Mouse (Mus musculus) cerebellum, adult 11 months (tissue): Measurements from ENCODE around the gene Il1b.

Source experiments
- DNase-seq: peaks from one replicate; pipeline ENCODE4 v3.0.0; 2022

The Il1b gene

DNA sequence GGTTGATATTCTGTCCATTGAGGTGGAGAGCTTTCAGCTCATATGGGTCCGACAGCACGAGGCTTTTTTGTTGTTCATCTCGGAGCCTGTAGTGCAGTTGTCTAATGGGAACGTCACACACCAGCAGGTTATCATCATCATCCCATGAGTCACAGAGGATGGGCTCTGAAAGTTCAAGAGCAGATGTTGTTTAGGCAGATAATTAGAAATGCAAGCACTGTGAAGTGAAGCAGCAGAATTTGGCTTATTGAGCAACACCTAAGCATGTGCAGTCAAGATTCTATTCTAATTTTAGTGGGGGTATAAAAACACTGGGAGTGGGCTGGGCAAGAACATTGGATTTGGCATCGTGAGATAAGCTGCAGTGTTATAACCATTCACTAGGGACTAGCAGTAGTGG lies 3.7 kb downstream of the Il1b start:
- no peak for DNase-seq

DNA sequence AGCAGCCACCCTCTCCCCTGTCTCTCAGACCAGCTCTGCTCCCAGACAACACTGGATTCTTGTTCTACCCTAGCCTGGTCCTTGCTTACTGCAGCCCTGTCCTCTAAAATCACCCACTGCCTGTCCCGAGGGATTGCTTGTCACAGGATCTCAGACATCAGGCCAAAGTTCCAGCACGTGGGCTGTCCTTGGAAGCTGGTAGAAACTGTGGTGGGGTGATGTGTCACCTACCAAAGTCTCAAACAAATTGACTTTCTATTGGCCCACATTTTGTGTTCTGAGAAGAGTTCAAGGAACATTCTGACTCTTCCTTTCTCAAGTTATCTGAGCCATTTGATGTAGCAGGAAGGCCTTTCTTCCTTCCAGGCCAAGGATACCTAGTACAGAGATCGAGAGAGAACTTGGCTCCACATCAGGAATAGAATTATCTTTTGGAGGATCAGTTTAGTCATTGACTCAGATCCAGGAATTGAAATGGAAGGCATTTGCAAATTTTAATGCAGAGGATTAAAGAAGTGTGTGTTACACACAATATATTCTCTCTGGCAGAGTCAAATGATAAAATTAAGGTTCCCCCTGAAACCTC lies 9.9 kb downstream of the Il1b start:
- no peak for DNase-seq

DNA sequence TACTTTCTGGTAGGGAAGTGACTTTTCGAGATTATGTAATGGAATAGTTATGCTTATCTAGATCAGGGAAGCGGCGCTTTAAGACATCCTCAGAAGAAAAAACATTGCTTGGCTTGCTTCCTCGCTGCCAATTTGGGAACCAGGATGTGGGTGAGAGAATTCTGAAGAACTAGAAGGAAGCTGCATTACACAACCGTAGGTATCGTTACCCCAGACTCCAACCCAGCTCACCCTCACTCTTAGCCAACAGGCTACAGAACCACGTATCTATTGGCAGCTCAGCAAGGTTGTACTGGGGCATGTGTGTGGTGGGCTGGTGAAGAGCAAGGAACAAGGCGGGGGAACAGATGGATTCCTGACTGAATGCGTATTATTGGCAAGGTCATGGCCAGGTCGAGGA lies 10.7 kb downstream of the Il1b start:
- no peak for DNase-seq

DNA sequence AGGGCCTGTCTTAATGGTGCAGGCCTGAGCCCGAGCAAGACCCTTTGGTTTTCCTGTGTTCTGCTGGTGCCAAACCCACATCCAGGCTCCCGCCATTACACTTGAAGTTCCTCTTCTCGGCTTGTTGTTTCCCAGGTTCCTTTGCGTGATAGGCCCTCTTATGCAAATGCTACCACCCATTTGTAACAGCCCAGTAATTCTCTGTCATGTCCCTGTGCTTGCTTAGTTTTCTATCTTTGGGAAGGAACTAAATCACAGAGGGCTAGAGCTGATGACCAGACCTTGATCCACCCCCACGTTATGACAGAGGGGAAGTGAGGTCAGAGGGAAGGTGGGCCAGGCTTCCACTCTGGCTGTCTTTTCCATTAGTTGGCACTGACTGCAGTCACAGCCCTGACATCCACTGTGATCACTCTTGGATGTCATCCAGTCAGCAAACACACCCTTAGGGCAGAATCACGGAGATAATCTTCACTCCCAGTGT lies 32.8 kb downstream of the Il1b start:
- DNase-seq, result no peak

DNA sequence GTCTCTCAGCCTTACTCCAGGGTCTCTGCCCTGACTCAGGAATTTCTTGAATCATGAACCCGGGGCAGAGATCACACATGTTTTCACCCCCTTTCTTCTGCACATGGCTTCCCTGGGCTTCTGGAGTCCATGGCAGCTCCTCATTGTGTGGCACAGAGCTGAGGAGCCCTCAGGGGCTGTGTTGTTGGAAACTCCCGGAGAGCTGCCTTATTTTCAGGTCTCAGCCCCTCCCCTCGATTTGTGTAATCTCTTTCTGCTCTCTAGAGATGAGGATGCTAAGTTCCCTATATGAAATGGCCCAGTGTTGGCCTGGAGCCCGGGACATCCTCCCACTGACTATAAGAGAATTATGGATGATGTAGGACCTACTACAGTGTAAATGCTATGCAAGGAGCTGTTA lies 37.5 kb downstream of the Il1b start:
- DNase-seq, result no peak

DNA sequence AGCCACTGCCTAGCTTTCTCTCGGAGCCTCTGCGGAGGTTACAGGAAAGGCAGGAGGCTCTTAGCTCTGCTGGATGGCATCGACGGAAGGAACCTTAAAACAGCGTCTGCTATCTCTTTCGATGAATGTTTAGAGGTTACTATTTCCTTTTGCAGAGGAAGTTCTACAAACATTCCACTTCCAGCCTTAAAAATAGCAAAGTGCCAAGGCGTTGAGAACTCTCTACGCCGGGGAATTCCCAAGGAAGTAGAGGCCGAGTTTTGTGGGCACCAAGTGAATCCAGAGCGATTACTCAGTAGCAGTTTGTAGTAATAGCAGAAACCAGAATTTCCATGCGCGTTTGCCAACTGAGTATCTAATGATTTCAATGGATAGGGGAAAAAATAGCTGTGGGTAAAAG lies 40.4 kb downstream of the Il1b start:
- no peak for DNase-seq

DNA sequence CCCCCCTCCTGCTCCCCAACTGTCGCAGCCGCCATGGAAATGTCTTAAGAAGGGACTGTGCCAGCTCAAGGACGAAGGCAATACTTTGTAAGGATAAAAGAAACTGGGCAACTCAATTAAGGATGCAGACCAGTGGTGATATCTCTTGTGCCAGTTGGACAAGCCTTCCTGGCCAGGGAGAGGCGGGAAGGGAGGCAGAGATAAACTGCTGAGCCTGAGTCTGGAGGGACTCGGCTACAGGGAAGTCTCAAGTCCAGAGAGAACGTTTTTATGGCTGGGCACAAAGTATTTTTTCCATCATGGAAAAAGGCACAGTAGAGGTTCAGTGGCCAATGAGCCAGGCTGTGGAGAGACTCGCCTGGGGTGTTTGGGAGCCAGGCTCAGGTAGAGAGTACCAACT lies 40.9 kb downstream of the Il1b start:
- no peak for DNase-seq

DNA sequence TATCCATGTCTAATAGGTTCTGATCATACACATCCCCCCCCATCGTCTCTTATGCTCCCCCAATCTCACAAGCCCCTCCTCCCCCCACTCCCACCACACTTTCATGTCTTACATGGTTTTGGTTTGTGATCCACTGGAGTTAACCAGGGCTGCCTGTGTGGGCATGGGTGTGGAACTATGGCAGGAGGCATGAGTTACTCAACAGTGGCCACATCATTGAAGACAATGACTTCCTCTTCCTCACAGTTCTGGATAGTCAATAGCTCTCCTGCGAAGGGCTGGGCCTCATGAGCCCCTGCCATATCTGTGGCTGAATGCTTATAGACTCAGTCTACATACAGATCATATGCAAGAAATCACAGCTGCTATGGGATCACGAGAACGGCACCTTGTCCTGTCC lies 42.7 kb downstream of the Il1b start:
- no peak for DNase-seq

DNA sequence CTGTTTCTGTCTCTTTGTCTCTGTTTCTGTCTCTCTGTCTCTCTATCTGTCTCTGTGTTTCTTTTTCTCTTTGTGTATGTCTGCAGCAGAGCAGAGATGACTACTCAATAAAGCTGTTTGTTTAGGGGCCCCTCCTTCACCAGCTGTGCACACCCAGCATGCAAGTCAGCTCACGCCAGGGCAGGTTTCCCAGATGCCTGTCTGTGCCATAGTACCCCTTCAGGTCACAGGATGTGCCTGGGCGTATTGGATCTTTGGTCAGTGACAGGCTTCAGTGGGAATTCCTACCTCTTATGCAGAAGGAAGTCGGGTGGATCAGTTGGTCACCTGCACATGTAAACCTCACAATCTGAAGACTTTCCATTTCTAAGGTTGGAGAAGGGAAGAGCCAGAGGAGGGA lies 46.7 kb downstream of the Il1b start:
- DNase-seq, result no peak

DNA sequence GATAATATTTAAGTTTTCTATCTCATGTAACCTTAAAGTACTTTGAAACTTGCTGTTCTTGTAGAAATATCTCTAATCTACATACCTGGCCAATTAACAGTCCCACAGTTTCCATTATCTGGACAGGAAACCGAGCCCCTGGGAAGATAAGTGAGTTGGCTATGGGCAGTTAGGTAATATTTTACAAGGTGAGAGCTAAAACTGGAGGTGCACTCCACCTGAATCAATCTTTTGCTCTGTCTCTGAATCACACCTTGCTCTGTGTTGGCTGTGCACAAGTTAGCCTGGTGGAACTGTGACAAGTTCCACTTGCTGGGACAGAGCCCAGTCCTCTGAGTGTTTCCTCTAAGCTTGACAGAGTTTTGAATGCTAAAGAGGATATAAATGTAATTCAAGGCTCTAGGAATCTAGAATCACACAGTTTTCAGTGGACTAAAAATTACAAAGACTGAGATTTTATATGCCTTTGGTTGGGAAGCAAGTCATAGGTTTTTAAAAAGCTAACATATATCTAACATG lies 48.8 kb downstream of the Il1b start:
- no peak for DNase-seq

DNA sequence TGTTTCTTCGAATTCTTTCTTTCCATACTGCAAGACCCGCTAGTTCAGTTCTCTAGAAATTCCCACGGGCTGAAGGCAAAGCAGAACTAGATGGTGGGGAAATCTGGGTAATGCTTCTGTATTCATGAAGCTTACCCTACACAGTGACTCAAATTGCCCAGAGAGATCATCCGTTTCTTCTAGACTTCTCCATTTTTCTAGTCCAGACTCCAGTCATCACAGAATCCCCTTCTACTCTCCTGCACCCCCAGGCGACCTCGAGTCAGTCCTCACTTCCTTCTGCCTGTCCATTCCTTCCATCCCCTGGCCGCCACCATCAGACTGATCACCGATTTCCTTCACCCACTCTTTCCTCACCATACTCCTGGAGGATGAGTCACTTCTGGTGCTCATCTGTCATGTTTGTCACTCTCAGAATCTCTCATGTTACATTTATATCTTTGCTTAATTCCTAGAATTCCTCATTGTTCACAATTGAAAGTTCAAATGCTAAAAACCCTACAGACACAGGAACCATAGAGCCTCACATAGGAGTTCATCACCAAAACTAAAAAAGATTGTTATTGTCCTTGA lies 50.8 kb downstream of the Il1b start:
- no peak for DNase-seq

DNA sequence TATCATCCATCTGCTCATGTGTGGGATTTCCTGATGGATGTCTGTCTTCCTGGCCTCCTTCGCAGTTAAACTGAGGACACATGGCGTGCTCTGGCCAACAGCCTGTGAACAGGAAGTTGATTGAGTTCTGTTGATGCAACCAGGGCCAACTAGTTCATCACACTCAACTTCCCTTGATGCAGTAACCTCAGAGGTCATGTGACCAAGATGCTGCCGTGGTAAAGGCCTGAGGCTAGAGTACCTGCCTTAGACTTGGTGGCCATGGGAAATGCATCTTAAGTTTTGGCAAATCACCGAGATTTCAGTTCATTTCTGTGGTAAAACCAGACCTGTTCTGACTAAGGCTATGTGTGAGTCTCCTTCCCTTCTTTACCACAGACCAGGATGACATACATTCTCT lies 55.1 kb downstream of the Il1b start:
- no peak for DNase-seq

DNA sequence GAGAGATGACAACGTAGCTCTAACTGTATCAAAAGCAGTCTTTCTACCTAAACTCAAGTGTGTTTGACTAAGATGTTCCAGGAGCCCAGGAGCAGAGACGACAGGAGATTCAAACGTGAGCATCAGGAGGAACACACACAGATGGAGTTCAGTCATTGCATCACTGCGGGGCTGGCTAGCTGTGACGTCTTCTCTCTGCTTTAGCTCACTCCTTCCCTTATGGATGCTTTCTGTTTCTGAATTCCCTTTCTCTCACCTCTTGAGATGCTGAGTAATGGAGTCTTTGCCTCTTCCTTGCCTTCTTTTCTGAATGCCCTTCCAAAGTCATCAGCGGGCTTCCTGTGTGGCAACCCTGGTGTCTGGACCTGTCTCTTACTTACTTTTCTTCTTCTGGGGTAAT lies 56.1 kb downstream of the Il1b start:
- no peak for DNase-seq
